Mouse (Mus musculus) left cerebral cortex, adult 2 months (tissue): ENCODE data around the gene Slc16a3. TPM values are rescaled to one million over a fixed set of nuclear protein-coding genes. Genes with fewer than 3 reads are reported as not detected.

ENCODE experiments used
- DNase-seq, 2 experiments: peaks; one replicate each; pipeline ENCODE4 v3.0.0; 2021 to 2022; ENCODE audit warnings: low spot score in 2 of 2, mixed read lengths in 1 of 2; ENCODE audit errors: extremely low spot score in 1 of 2
- H3K27ac ChIP-seq: fragments of 200-600 bp; 2 replicates; pipeline ENCODE4 v1.8.1; 2022
- H3K4me3 ChIP-seq: fragments of 200-600 bp; 2 replicates; pipeline ENCODE4 v1.8.1; 2022
- CTCF ChIP-seq: fragments of 200-600 bp; IDR thresholded peaks from 2 replicates; pipeline ENCODE4 v1.8.1; 2022; ENCODE audit warnings: antibody characterized with exemption, mild to moderate bottlenecking, moderate library complexity
- intact Hi-C: fragments of 180-260 bp; cut with DNase I; formaldehyde crosslinking; loops from one replicate; pipeline ENCODE4 v1.15.1; 2025
- total RNA-seq, 2 experiments: library from RNA; stranded (reverse); gene quantifications; 2 replicates each; pipeline ENCODE4 v1.2.3; 2021

Gene Slc16a3
- total RNA-seq, 2 experiments from 2014 or later = 3.3 to 4.5 TPM

DNA sequence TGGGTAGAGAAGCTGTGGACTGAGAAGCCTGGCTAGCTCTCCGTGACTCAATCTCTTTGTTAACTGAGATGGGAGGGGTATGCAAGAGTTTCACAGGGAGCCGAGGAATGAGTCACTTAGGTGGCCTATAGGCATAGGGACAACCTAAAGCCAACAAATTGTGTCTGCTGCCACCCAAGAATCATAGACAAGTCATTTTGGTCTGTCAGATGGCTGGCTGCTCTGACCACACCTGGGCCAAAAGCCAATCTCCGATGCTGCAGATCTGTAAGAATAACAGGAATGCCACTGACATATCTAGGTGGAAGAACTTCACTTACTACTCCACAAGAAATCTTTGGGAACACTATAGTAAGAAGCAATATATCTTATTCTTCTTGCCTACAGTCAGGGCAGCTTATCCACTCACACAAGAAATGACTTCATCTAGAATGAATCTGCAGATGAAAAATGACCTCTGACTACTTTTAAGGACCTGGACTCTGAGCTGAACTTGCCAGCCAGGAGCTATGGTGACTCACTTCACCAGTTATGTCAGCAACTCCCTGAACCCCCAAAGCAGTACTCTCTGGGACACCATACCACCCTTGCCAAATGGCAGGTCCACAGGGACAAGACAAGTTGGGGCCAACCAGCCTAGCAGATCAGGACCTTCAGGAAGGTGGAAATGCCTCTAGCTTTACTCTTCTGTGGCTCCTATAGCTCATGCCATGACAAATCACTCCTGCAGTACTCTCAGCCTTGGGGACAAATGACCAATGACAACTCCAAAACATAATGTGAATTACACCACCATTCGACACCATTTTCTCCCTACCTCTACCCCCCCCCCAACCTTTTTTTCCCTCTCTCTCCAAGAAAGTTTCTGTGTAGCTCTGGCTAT lies 36.4 kb downstream of the Slc16a3 start:
- no peak overlapping the region for H3K27ac ChIP-seq
- DNase-seq = no peak
- intact Hi-C loops = no loop called here
- no peak for TF ChIP-seq CTCF
- no peak overlapping the region for H3K4me3 ChIP-seq

DNA sequence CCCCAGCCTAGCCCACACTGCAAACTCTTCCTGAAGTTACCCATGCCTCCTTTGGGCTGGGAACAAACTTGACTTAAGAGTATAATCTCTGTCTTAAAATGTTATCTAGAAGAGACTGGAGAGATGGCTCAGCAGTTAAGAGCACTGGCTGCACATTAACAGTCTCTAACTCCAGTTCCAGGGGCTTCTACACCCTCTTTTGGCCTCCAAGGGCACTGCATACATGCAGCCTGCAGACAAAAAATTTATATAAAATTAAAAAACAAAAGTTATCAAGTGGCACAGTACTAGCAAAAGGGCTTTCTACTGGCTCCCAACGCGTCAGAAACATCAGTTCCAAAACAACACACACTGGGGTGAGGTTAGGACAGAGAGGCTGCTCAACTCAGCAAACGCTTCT lies 39.3 kb downstream of the Slc16a3 start:
- no peak for DNase-seq
- Histone ChIP-seq H3K27ac (no peak overlapping the region), H3K4me3 (no peak overlapping the region)
- TF ChIP-seq CTCF = peak; percentile 38
- intact Hi-C loops = no loop called here

DNA sequence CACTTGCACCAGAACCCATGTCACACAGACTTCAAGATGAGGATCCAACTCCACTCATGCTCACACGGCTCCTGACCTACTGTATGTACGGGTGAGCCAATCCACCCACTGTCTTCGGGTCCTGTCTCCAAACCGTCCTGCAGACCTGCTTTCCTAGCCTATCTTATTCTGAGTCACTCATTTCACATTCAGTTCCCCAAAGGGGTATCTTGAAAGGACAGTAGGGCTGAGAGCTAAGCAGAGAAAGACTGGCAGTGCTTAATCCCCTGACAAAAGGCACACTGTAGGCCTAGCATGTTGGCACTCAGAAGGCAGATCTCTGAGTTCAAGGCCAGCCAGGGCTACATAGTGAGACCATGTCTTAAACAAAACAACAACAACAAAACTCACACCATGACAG lies 40.1 kb downstream of the Slc16a3 start:
- DNase-seq = no peak
- Histone ChIP-seq H3K27ac (no peak overlapping the region), H3K4me3 (no peak overlapping the region; the same call in 1 of the 2 replicates)
- no peak for TF ChIP-seq CTCF
- intact Hi-C loops = no loop called here

GRCm38 (mm10) chr11:120989523-120989922 lies 41.2 kb downstream of the Slc16a3 start:
- no peak; the same call in 1 of the 2 replicates for TF ChIP-seq CTCF
- DNase-seq = no peak
- Histone ChIP-seq H3K27ac (no peak overlapping the region), H3K4me3 (peak overlapping the region; percentile 96)
- intact Hi-C loops = no loop called here

DNA sequence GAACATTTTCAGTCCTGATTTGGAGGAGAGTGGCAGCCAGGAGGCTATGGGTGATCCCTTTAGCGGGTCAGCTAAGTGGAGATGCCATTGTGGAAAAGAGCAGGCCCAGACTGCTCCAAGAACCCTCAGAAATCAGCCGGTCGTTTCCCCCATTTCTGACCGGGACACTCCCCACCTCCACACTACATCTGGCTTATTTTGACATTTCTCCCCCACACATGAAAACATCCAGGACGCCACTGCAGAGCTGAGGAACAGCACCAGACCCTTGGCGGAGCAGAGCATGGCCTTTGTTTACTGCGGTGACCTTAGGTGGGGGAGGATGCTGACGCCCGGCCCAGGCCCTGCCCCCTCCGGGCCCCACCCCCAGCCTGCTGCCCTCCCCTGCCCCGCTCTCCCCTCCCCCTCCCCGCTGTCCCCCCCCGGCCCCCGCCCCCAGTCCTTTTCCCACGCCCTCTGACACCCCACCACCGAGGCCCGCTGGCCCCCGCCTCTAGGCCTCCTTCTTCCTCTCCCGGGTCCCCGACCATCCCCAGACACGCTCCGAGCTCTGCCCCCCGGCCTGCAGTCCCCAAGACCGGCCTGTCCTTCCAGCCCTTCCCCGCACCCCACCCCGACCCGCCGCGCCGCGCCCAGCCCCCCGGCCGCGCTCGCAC lies 42.0 kb downstream of the Slc16a3 start:
- no peak for TF ChIP-seq CTCF
- Histone ChIP-seq H3K27ac (peak overlapping the region; percentile 95), H3K4me3 (peak overlapping the region; percentile 96)
- intact Hi-C loops = no loop called here
- peak; percentile 31 to 33 for DNase-seq

- peak; percentile 98 to 100 for DNase-seq
- no peak; the same call in 1 of the 2 replicates for TF ChIP-seq CTCF
- Histone ChIP-seq H3K4me3 (peak within 1 kb of the TSS; percentile 96), H3K27ac (peak within 1 kb of the TSS; percentile 95)
- intact Hi-C loops = loop anchor here (1.0 kb wide), 1 partner anchor 41 kb away; no protein-coding TSS in a partner anchor
Measured at GRCm38 (mm10) chr11:120990951-120991526, 42.8 kb downstream of the Slc16a3 start, which contains the start of gene Csnk1d. TSS of gene Csnk1d (minus strand) at chr11:120991330.

GRCm38 (mm10) chr11:120991791-120992190 lies 43.5 kb downstream of the Slc16a3 start:
- Histone ChIP-seq H3K4me3 (peak overlapping the region; percentile 96), H3K27ac (peak overlapping the region; percentile 95)
- TF ChIP-seq CTCF = no peak
- intact Hi-C loops = loop anchor here (1.0 kb wide), 1 partner anchor 41 kb away; no protein-coding TSS in a partner anchor
- no peak for DNase-seq

DNA sequence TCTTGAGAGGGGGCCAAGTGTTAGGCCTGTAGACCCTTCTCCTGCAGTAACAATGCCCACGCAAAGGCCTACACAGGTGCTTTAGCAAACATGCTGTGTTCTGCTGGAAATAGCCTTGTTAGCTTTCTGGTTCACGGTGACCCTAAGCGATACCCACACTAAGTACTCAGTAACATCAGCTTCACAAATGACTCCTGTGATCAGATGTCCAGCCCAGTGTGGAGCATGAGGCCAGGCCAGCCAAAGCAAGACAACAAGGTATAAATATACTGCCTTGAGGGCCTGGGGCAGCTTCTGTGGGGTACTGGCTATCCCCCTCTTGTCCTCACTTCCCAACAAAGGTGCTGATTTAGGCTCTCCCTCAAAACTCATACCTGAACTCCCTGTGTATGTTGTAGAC lies 44.8 kb downstream of the Slc16a3 start:
- no peak overlapping the region for H3K27ac ChIP-seq
- DNase-seq = no peak
- intact Hi-C loops = no loop called here
- no peak overlapping the region for H3K4me3 ChIP-seq
- TF ChIP-seq CTCF = no peak

- intact Hi-C loops = no loop called here
- no peak overlapping the region for H3K4me3 ChIP-seq
- TF ChIP-seq CTCF = no peak
- H3K27ac ChIP-seq = no peak overlapping the region
- no peak for DNase-seq
Measured at GRCm38 (mm10) chr11:120993586-120993985, 45.3 kb downstream of the Slc16a3 start.

DNA sequence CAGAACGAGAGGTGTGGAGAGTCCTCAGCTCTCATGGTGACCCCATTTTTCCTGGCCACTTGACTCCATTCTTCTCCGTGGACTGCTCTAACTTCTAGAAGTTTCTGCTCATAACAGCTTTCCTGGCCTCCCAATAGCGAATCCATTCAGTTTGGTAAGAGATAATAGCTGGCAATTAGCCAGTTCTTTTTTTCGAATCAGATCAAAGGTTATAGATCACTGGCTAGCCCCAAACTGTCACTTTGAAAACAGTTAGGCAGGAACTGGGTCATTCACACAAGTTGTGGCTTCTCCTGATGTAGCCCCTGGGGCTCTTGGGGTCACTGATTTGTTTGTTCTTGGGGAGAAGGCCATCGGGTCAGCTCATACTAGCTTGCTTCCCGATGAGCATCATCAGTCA lies 46.5 kb downstream of the Slc16a3 start:
- intact Hi-C loops = no loop called here
- Histone ChIP-seq H3K4me3 (no peak overlapping the region), H3K27ac (no peak overlapping the region)
- TF ChIP-seq CTCF = no peak
- no peak for DNase-seq

- intact Hi-C loops = no loop called here
- DNase-seq = no peak
- no peak for TF ChIP-seq CTCF
- Histone ChIP-seq H3K4me3 (no peak overlapping the region), H3K27ac (no peak overlapping the region)
Measured at GRCm38 (mm10) chr11:121001966-121002365, 53.7 kb downstream of the Slc16a3 start.

GRCm38 (mm10) chr11:121004281-121004680 lies 56.0 kb downstream of the Slc16a3 start:
- Histone ChIP-seq H3K27ac (no peak overlapping the region), H3K4me3 (no peak overlapping the region)
- DNase-seq = no peak
- intact Hi-C loops = no loop called here
- TF ChIP-seq CTCF = no peak
